Mouse (Mus musculus) kidney, adult 18-20 months (tissue): ENCODE measurements at regions not wholly inside any gene's neighbourhood (a gene's known extent, or its start where the extent isn't known, plus 50 kb on each side); places are given as distances from the start of the nearest gene placed in this dataset.
A peak's percentile ranks its signal among the peaks of the same experiment; 100 is the strongest.

Source experiments
- DNase-seq: peaks from one replicate; pipeline ENCODE4 v3.0.0; 2021

DNA sequence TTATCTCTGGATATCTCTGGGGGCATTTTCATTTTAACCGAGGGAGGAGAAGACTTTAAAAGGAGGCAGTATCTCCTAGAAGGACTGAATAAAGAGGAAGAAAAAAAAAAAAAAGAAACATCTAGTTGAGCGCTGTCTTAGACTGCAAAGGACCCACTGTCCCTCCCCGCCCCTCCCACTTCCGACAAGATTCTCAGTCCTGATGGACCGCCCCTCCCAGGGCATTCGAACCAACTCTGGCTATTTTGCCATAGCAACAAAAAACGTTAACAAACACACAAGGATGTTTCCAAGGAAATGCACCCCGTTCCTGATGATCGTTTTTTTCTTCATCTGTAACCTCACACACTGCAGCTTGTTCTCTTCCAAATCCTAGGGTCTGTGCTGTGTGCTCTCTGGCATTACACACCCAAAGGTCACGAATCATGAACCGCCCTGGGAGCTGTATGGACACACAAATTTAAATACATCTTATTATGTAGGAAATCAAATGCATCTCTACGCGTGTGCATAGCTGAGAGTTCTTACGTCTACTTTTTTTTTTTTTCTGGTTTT is 75.8 kb downstream of the Rnd3 start:
- no peak for DNase-seq

GRCm38 (mm10) chr2:51072346-51072885 is 76.5 kb downstream of the Rnd3 start:
- DNase-seq, result no peak

- no peak for DNase-seq
Observed at GRCm38 (mm10) chr2:51070902-51071301, 78.0 kb downstream of the Rnd3 start.

DNA sequence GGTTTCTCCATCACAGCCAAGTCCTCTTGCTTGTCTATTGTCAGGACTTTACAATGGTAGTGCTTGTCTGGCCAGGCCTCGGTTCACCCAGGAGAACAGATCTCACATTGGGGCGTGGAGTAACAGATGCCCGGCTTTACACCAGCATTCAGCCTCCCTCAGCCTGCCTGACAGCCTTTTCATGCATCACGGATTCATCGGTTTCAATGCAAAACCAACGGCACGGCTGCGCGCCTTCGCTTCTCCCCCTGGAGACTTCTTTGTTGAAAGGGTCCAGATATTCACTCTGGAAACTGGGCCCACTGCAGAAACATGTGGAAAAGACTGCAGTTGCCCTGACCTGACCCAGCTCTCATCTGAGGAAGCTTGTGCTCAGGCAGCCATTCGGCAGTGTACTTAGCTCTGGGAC is 82.5 kb downstream of the Rnd3 start:
- DNase-seq, result no peak

GRCm38 (mm10) chr2:51065821-51066220 is 83.1 kb downstream of the Rnd3 start:
- no peak for DNase-seq

DNA sequence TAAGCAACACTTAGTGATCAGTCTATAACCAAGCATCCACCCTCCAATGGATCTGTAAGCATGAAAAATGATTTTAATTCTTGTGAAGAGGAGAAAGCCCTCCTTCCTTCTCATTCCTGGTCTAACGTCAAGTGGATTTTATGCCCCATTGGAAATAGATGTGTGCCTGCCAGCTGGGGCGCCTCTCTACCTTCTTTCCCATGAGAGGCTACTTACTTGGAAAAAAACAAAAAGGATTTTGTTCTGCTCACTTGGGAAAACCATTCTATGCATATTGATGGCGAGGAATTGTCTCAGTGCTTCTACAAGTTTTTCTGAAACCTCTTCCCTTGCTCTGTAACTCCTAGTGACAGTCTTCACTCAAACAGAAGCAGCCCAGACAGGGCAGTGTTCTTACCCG is 84.1 kb downstream of the Rnd3 start:
- DNase-seq, result no peak

DNA sequence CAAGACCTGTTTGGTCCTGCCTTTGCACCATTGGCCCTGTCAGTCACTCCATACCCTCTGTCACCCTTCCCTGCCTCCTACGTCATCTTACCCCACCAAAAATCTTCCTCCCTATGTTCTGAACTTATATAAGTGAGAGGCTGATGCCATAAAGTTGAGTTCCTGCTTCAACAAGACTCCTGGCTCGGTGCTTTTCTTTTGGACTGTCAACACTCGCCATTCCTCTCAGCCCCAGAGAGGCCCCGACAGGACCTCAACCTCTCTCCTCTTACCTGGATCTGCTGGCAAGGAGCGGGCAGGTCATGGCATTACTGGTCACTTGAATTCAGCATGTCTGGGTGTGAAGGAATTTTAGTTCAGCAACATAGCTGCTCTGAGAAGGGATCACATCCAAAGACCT is 86.9 kb downstream of the Rnd3 start:
- no peak for DNase-seq

DNA sequence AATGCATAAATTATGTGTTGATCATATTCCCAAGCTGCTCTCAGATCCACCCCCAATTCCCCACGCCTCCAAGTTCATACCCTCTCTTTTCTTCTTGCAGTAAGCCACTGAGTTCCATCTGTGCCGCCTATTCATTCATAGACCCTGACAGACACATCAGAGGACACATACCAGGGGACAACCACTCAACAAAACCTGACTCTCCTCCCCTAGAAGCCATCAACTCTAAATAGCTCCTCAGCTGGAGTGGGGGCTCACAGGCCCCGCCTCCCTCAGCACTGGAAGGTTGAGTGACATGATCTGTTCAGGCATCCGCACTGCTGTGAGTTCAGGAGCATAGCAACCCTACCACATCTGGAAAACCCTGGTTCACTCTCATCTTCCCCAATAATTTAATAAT is 90.8 kb downstream of the Rnd3 start:
- no peak for DNase-seq

GRCm38 (mm10) chr2:51056141-51056731 is 92.7 kb downstream of the Rnd3 start:
- DNase-seq, result peak; percentile 42

- no peak for DNase-seq
Observed at GRCm38 (mm10) chr2:51055339-51055738, 93.6 kb downstream of the Rnd3 start.

- no peak for DNase-seq
Observed at GRCm38 (mm10) chr2:51049834-51050170, 99.1 kb downstream of the Rnd3 start.

GRCm38 (mm10) chr2:51049101-51049833 is 99.6 kb downstream of the Rnd3 start:
- DNase-seq, result no peak

DNA sequence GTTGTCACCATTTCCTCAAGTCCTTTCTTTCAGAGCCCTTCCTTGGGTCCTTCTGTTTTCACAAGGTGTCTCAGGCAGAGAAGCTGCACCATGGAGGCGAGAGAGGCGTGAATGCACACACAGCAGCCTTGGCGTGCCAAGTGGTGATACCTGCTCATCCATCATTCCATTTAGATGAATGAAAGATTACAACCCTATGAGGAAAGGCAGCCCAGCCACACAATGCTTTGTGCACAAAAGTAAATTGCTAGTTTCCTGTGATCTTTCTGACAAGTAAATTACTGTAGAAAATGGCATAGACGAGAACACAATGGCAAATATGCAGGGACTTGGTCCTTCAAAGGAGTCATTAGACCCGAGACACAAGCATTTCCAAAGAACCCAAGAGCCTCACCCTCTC is 101.4 kb downstream of the Rnd3 start:
- no peak for DNase-seq

GRCm38 (mm10) chr2:51045626-51046025 is 103.3 kb downstream of the Rnd3 start:
- no peak for DNase-seq

DNA sequence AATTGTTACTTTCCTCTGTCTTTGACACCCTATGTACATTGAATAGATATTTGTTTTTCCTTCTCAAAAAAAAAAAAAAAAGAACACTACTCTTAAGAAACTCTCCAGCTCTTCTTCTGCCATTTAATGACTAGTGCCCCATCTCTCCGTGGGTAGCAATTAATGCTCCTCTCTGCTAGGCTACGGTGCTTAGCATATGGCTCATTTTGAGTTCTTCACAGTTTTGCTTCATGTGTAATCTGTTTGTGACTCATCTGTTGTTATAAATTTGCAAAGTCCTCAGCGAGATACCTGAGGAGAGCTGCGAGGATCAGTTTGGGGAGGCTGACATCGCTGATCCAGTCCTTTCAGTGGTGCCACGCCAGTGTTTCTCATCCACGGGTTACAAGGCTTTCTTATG is 107.8 kb downstream of the Rnd3 start:
- no peak for DNase-seq

DNA sequence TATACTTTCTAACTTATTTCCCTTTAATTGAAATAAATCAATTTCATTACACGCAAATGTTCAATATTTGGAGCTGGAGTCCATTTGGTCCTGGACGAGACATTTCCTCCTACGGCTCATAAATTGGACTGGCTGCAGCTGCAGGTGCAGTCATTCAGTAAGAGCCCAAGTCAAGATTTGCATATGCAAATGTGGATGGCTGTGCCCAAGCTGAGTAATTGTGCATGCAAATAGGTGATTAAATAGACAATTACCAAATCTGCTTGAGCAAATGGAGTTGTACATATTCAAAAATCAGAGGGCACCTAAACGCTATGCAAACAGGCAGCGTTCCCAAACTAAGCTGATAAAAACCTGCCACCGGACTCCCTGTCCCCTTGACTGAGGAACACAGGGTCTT is 110.2 kb downstream of the Rnd3 start:
- no peak for DNase-seq

GRCm38 (mm10) chr2:51036995-51037394 is 111.9 kb downstream of the Rnd3 start:
- DNase-seq, result no peak

GRCm38 (mm10) chr2:51036190-51036755 is 112.6 kb downstream of the Rnd3 start:
- no peak for DNase-seq

- no peak for DNase-seq
Observed at GRCm38 (mm10) chr2:51033881-51034280, 115.0 kb downstream of the Rnd3 start.

GRCm38 (mm10) chr2:51022479-51022878 is 126.4 kb downstream of the Rnd3 start:
- DNase-seq, result no peak

DNA sequence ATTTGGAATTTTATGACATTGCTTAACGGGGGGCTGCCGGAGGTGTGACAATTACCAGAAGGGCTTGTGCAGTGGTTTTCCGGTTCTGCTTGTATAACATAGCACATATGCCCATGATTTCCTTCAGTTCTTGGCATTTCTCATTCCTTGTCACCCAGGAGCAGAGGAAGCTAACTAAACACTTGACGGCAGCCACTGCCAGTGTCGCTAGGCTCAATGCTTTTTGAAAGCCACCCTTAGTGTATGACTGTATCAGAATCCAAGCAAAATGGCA is 132.8 kb downstream of the Rnd3 start:
- DNase-seq, result no peak

- no peak for DNase-seq
Observed at GRCm38 (mm10) chr2:51015360-51016128, 133.4 kb downstream of the Rnd3 start.

DNA sequence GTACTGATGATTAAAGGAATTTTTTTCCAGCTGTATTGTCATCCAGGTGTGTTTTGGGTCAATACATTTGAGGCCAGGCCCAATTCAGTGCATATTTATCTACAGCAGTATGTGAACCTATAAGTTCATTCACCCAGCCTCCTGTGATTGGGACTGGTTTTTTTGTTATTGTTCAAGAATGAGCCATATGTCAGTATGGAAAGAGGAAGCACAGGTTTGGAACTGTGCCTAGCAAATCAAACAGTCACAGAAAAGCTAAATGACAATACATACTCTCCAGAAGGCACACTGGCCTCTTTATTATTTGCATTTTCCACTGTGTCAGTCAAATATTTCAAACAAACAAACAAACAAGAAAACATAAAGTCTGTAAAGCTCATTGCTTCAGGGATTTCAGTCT is 134.7 kb downstream of the Rnd3 start:
- no peak for DNase-seq

DNA sequence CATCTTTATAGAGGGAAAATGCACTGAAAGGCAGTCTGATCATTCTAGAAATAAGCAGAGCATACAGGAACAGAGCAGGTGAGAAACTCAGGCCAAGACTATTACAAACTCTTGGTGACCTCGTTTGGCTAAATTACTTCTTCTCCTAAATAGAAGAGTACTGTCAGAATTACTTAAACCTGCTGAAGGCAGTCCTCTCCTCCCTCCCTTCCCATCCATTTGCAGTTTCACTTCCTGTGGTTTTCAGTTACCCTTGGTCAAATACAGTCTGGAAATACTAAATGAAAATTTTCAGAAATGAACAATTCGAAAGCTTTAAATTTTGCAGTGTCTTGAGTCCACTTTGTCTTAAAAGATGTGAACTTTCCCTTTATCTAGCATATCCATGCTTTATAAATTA is 135.8 kb downstream of the Rnd3 start:
- DNase-seq, result no peak
